Mouse (Mus musculus): Measurements from ENCODE around the gene Cdc14a. TPM values are rescaled to one million over a fixed set of nuclear protein-coding genes. Genes with fewer than 3 reads are reported as not detected.

The Cdc14a gene
- polyA plus RNA-seq, 1 experiment from 2014 or later: 8.7 TPM

DNA sequence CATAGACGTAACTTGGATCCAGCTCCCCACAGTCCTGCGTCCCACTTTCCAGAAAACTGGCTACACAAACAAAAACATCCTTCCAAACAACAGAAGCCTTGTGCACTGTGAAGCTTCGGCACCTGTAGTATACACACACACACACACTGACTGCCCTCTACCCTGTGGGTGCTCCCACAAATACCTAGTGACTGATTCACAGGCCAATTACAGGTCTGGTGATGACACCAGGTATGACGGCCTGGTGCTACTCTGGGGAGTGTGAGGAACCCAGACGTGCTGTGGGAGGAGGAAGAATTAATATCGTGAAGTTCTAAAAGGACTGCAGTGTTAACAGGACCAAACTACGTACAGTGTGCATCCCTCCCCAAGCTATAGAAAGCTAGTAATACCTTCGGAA is 1.8 kb downstream of the Cdc14a start:
- no peaks in the 10 kb centered on the region for H3K27me3 ChIP-seq (ENCODE audit: control insufficient read depth, insufficient read depth, low read length)
- peak overlapping the region; percentile 99 for H3K4me3 ChIP-seq (replicated peaks; ENCODE audit: low read length)
- WGBS: 47% methylated on average over 8 of the region's 8 CpGs
- H3K27ac ChIP-seq (ENCODE audit: low read length): no peak overlapping the region; the same call in 1 of the 2 replicates
- peaks cover 18% of the 10 kb centered on the region for H3K4me1 ChIP-seq (ENCODE audit: control insufficient read depth, insufficient read depth, low read length)
- H3K9me3 ChIP-seq (replicated peaks; ENCODE audit: control insufficient read depth, low read length): no peaks in the 10 kb centered on the region
- no peak for ATAC-seq (ENCODE audit: insufficient read depth, low FRiP score)
- peak overlapping the region; percentile 49; the same call in 1 of the 2 replicates for H3K9ac ChIP-seq (ENCODE audit: low read length)
- H3K36me3 ChIP-seq (ENCODE audit: control insufficient read depth, insufficient read depth, low read length): no peaks in the 10 kb centered on the region
- H3K4me2 ChIP-seq (ENCODE audit: low read depth, low read length): peak overlapping the region; percentile 92

DNA sequence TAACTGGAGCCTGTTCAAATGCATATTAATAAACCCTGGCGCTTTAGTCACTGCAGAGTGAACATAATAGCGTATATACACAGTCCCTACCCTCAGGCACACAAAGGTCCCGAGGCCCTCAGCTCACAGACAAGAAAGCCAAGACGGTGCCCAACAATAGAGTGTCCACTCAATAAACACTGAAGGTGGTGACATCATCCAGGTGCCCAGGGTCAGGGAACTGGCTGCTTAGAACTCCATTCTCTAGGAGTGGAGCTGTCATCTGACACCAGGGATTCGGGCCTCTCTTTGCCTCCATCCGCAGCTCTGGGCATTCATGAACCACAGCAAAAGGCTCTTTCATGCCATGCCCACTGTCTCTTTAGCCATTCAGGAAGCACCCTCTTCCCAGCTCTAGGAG is 2.7 kb downstream of the Cdc14a start:
- no peak for ATAC-seq (ENCODE audit: insufficient read depth, low FRiP score)
- no peak overlapping the region for H3K4me3 ChIP-seq (replicated peaks; ENCODE audit: low read length)
- peak overlapping the region; percentile 13; the same call in 1 of the 2 replicates for H3K4me2 ChIP-seq (ENCODE audit: low read depth, low read length)
- no peak overlapping the region for H3K9ac ChIP-seq (ENCODE audit: low read length)
- H3K36me3 ChIP-seq (ENCODE audit: control insufficient read depth, insufficient read depth, low read length): peaks cover 8% of the 10 kb centered on the region
- no peak overlapping the region for H3K27ac ChIP-seq (ENCODE audit: low read length)
- H3K9me3 ChIP-seq (replicated peaks; ENCODE audit: control insufficient read depth, low read length): 0 out of 2 replicates have a peak, but pooled peaks cover 3% of the 10 kb centered on the region
- no peaks in the 10 kb centered on the region for H3K27me3 ChIP-seq (ENCODE audit: control insufficient read depth, insufficient read depth, low read length)
- peaks cover 18% of the 10 kb centered on the region for H3K4me1 ChIP-seq (ENCODE audit: control insufficient read depth, insufficient read depth, low read length)
- 54% methylated on average over 6 of the region's 6 CpGs for WGBS

DNA sequence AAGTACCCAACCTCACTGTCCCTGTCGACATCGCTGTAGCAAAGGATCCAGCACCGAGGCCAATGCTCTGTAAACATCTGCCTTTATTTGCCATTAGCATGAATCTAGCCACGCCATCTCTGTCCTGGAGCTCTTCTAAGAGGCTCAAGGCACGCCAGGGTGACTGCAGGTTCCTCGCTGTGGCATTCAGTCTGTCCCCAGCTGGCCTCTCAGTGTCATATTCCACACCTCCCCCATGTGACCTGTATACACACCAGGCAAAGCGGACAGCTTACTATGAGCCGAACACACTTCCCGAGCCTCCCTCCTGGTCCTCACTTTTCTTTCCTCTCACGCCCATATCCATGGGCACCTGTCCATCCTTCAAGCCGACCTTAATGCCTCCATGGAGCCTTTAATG is 4.0 kb downstream of the Cdc14a start:
- Histone ChIP-seq H3K27ac (ENCODE audit: low read length) (no peak overlapping the region), H3K4me2 (ENCODE audit: low read depth, low read length) (no peak overlapping the region), H3K4me3 (replicated peaks; ENCODE audit: low read length) (no peak overlapping the region), H3K36me3 (ENCODE audit: control insufficient read depth, insufficient read depth, low read length) (peaks cover 11% of the 10 kb centered on the region), H3K27me3 (ENCODE audit: control insufficient read depth, insufficient read depth, low read length) (no peaks in the 10 kb centered on the region), H3K9ac (ENCODE audit: low read length) (no peak overlapping the region), H3K4me1 (ENCODE audit: control insufficient read depth, insufficient read depth, low read length) (peaks cover 18% of the 10 kb centered on the region), H3K9me3 (replicated peaks; ENCODE audit: control insufficient read depth, low read length) (0 out of 2 replicates have a peak, but pooled peaks cover 3% of the 10 kb centered on the region)
- 78% methylated on average over 11 of the region's 11 CpGs for WGBS
- no peak for ATAC-seq (ENCODE audit: insufficient read depth, low FRiP score)

DNA sequence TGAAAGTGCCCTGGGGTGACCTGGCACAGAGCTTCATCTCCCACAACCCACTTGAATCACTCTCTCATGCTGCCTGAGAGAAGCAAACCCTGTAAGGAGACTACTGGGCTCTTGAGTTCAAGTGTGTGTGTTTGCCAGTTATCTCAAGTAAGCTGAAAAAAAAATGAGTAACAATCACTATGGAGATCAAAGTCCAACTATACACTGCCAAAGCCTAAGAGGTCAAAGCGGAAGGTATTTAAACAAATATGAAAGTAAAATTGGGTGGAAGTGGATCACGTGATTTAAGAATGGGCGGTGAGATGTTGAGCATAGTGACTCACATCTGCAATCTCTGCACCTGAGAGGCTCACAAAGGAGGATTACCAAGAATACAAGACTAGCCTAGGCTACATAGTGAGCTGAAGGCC is 9.4 kb downstream of the Cdc14a start:
- H3K27ac ChIP-seq (ENCODE audit: low read length): 0 out of 2 replicates have a peak overlapping the region, but pooled peaks have one; percentile 25
- 69% methylated on average over 3 of the region's 3 CpGs for whole genome bisulfite sequencing
- ATAC-seq (ENCODE audit: insufficient read depth, low FRiP score): peak; percentile 84

DNA sequence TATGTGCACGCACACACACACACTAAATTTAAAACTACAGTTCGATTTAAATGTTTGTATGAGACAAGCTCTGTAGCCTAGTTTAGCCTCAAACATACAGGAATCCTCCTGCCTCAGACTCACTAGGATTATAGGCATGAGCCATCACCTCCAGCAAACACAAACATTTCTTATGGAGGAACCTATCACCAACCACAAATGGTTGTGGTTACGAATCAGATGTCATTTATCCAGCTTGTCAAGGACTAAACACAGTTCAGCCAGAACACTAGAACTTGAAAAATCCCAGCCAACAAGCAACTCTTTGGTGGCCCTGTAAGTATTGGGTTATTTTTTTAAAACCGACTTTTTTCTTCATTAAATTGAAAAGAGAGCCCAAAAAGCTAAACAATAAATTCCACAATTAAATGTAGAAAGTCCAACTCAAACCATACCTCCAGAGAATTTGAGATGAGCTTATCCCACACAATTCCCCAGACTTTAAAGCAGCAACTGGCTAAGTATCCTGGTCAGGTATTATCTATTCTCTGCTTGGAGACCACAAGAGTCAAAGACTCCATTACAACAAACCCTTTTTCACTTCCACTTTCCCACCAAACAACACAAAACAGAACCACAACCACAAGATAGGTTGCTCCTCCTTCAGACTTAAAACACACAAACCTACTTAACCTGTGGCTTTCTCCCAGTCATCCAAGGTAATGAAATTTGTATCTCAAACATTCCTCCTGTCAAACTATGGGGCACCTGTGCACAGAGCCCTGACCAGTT is 10.7 kb downstream of the Cdc14a start:
- H3K9ac ChIP-seq (ENCODE audit: low read length): no peak overlapping the region
- H3K4me2 ChIP-seq (ENCODE audit: low read depth, low read length): no peak overlapping the region
- H3K4me3 ChIP-seq (replicated peaks; ENCODE audit: low read length): no peak overlapping the region
- H3K27me3 ChIP-seq (ENCODE audit: control insufficient read depth, insufficient read depth, low read length): no peaks in the 10 kb centered on the region
- H3K9me3 ChIP-seq (replicated peaks; ENCODE audit: control insufficient read depth, low read length): 0 out of 2 replicates have a peak, but pooled peaks cover 3% of the 10 kb centered on the region
- peaks cover 11% of the 10 kb centered on the region for H3K36me3 ChIP-seq (ENCODE audit: control insufficient read depth, insufficient read depth, low read length)
- no peak overlapping the region for H3K27ac ChIP-seq (ENCODE audit: low read length)
- peaks cover 16% of the 10 kb centered on the region for H3K4me1 ChIP-seq (ENCODE audit: control insufficient read depth, insufficient read depth, low read length)
- 75% methylated on average over 4 of the region's 4 CpGs for WGBS
- no peak for ATAC-seq (ENCODE audit: insufficient read depth, low FRiP score)

More for the DNA sequence above, 9.4 kb downstream of the Cdc14a start:
- Histone ChIP-seq H3K4me3 (replicated peaks; ENCODE audit: low read length) (no peak overlapping the region), H3K4me1 (ENCODE audit: control insufficient read depth, insufficient read depth, low read length) (peaks cover 14% of the 10 kb centered on the region), H3K9me3 (replicated peaks; ENCODE audit: control insufficient read depth, low read length) (0 out of 2 replicates have a peak, but pooled peaks cover 3% of the 10 kb centered on the region), H3K36me3 (ENCODE audit: control insufficient read depth, insufficient read depth, low read length) (peaks cover 11% of the 10 kb centered on the region), H3K9ac (ENCODE audit: low read length) (no peak overlapping the region), H3K27me3 (ENCODE audit: control insufficient read depth, insufficient read depth, low read length) (no peaks in the 10 kb centered on the region), H3K4me2 (ENCODE audit: low read depth, low read length) (no peak overlapping the region)

DNA sequence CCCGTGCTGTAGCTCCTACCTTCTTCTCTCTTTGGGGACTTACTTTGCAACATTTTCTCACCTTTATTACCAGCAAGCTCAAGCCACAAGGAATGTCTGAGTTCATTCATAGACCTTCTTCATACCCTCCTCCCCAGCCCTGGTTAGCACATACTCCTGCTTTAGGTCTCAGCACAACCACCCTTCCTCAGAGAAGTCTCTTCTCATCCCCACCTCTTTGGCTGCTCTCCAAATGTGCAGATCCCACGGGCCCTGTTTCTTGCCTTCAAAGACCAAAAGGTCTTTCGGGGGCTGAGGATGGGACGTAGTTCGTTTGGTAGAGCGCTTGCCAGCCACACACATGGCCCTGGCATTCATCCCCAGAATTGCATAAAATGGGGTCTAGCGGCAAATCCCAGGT is 13.8 kb downstream of the Cdc14a start:
- no peak overlapping the region for H3K4me3 ChIP-seq (replicated peaks; ENCODE audit: low read length)
- H3K27me3 ChIP-seq (ENCODE audit: control insufficient read depth, insufficient read depth, low read length): no peaks in the 10 kb centered on the region
- WGBS: 32% methylated on average over 7 of the region's 7 CpGs
- H3K36me3 ChIP-seq (ENCODE audit: control insufficient read depth, insufficient read depth, low read length): no peaks in the 10 kb centered on the region
- peaks cover 16% of the 10 kb centered on the region for H3K4me1 ChIP-seq (ENCODE audit: control insufficient read depth, insufficient read depth, low read length)
- no peak overlapping the region for H3K9ac ChIP-seq (ENCODE audit: low read length)
- no peak overlapping the region for H3K4me2 ChIP-seq (ENCODE audit: low read depth, low read length)
- H3K27ac ChIP-seq (ENCODE audit: low read length): no peak overlapping the region
- H3K9me3 ChIP-seq (replicated peaks; ENCODE audit: control insufficient read depth, low read length): no peaks in the 10 kb centered on the region
- ATAC-seq (ENCODE audit: insufficient read depth, low FRiP score): no peak; the same call in 1 of the 2 replicates

DNA sequence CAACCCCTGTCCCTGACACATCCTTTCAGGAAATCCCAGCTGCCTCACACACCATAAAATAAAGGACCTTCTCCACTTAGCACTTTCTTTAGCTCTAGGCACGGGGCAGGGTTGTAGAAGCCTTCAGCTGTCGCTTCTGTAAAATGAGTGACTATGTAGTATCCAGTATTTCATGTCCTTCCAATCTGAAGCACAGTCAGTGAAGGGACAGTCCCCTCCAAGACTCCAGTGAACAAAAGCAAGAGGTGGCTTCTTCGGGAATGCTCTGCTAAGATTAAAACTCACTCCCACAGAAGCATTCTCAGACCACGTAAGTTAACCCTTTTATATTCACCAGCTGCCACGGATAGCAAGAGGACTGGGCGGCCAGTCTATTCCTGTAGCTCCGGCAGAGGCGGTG is 14.3 kb downstream of the Cdc14a start:
- Histone ChIP-seq H3K27me3 (ENCODE audit: control insufficient read depth, insufficient read depth, low read length) (no peaks in the 10 kb centered on the region), H3K9ac (ENCODE audit: low read length) (no peak overlapping the region), H3K9me3 (replicated peaks; ENCODE audit: control insufficient read depth, low read length) (no peaks in the 10 kb centered on the region), H3K4me1 (ENCODE audit: control insufficient read depth, insufficient read depth, low read length) (peaks cover 16% of the 10 kb centered on the region), H3K36me3 (ENCODE audit: control insufficient read depth, insufficient read depth, low read length) (no peaks in the 10 kb centered on the region), H3K27ac (ENCODE audit: low read length) (no peak overlapping the region), H3K4me2 (ENCODE audit: low read depth, low read length) (no peak overlapping the region), H3K4me3 (replicated peaks; ENCODE audit: low read length) (no peak overlapping the region)
- no peak for ATAC-seq (ENCODE audit: insufficient read depth, low FRiP score)
- 55% methylated on average over 8 of the region's 8 CpGs for WGBS

DNA sequence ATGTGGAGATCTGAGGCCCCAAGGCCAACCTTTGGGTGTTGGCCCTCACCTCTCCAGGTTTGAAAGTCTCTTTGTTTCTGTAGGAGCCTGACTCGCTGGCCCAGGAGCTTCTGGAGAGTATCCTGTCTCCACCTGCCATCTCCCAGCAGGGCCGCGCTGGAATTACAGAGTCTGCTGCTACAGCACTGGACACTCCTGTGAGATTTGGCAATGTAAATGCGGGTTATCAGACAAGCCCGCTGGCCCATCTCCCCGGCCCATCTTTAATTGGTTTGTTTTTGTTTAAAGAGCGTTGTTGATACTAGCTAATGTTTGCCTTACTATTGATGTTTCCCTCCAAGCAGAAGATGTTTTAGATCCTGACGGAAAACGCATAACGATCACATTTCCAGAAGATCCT is 15.0 kb downstream of the Cdc14a start:
- no peak overlapping the region for H3K4me3 ChIP-seq (replicated peaks; ENCODE audit: low read length)
- no peak overlapping the region for H3K4me2 ChIP-seq (ENCODE audit: low read depth, low read length)
- H3K27me3 ChIP-seq (ENCODE audit: control insufficient read depth, insufficient read depth, low read length): no peaks in the 10 kb centered on the region
- no peaks in the 10 kb centered on the region for H3K9me3 ChIP-seq (replicated peaks; ENCODE audit: control insufficient read depth, low read length)
- 59% methylated on average over 10 of the region's 10 CpGs for WGBS
- ATAC-seq (ENCODE audit: insufficient read depth, low FRiP score): no peak
- H3K4me1 ChIP-seq (ENCODE audit: control insufficient read depth, insufficient read depth, low read length): peaks cover 16% of the 10 kb centered on the region
- no peak overlapping the region for H3K9ac ChIP-seq (ENCODE audit: low read length)
- no peaks in the 10 kb centered on the region for H3K36me3 ChIP-seq (ENCODE audit: control insufficient read depth, insufficient read depth, low read length)
- no peak overlapping the region for H3K27ac ChIP-seq (ENCODE audit: low read length)

DNA sequence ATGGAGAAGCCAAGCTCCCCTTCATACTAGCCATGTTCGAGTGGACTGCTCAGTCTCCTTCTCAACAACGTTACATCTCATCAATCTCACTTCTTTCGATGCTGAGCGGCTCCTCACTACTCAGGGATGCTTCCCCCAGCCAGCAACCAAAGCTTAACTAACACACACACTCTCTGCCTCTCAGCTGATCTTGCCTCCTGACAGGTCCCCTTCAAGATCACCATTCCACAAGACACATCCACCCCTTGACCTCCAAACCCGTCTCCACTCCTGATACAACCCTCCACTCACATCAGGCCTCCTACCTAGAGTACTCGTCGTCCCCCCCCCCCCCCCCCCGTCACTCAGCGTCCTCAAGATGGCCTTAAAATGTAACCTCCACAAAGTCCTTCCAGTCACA is 18.3 kb downstream of the Cdc14a start:
- WGBS: 78% methylated on average over 9 of the region's 9 CpGs
- no peaks in the 10 kb centered on the region for H3K27me3 ChIP-seq (ENCODE audit: control insufficient read depth, insufficient read depth, low read length)
- H3K4me1 ChIP-seq (ENCODE audit: control insufficient read depth, insufficient read depth, low read length): peaks cover 10% of the 10 kb centered on the region
- no peaks in the 10 kb centered on the region for H3K9me3 ChIP-seq (replicated peaks; ENCODE audit: control insufficient read depth, low read length)
- H3K27ac ChIP-seq (ENCODE audit: low read length): no peak overlapping the region
- ATAC-seq (ENCODE audit: insufficient read depth, low FRiP score): no peak
- no peak overlapping the region for H3K9ac ChIP-seq (ENCODE audit: low read length)
- H3K4me3 ChIP-seq (replicated peaks; ENCODE audit: low read length): no peak overlapping the region
- H3K4me2 ChIP-seq (ENCODE audit: low read depth, low read length): no peak overlapping the region
- H3K36me3 ChIP-seq (ENCODE audit: control insufficient read depth, insufficient read depth, low read length): no peaks in the 10 kb centered on the region
